Mouse (Mus musculus) olfactory bulb, adult 2 months (tissue): ENCODE results near the gene Mthfd1l.

Experiments used
- CTCF ChIP-seq: fragments of 200-500 bp; IDR thresholded peaks from 2 replicates; pipeline ENCODE4 v1.5.1; 2012; ENCODE audit warnings: low read depth, mild to moderate bottlenecking, low read length, moderate library complexity; ENCODE audit not compliant: insufficient read depth
- POLR2A ChIP-seq: fragments of 200-500 bp; IDR thresholded peaks from 2 replicates; pipeline ENCODE4 v1.6.1; 2012; ENCODE audit warnings: mild to moderate bottlenecking, low read depth, low read length, moderate library complexity; ENCODE audit not compliant: insufficient read depth

DNA sequence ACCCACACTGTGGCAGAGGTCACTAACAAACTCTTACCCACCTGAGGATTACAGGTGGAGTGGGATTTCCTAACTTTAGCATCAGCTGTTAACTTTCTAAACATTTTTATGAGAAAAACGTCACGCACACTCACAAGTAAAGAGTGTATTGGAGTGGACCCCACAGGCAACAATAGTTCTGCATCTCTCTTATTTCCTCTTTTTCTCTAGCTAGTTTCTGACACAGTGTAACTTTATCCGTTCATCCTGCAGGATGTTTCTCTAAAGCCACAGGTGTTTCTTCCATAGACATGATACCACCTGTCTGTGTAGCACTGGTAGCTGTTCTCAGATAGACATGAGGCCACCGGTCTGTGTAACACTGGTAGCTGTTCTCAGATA is 238.1 kb downstream of the Mthfd1l start:
- no peak for TF ChIP-seq CTCF
- TF ChIP-seq POLR2A = no peak
